Mouse (Mus musculus) G1E (cell line): ENCODE results near the gene Olfr1499.

Experiments used
- CTCF ChIP-seq: IDR thresholded peaks from 2 replicates; pipeline ENCODE4 v1.5.1; 2012; ENCODE audit warnings: low read depth, low read length, inconsistent platforms, mixed read lengths
- GATA1 ChIP-seq: IDR thresholded peaks from 2 replicates; pipeline ENCODE4 v1.6.1; 2012; ENCODE audit warnings: borderline replicate concordance, low read length, inconsistent platforms, mixed read lengths
- GATA2 ChIP-seq: IDR thresholded peaks from 2 replicates; pipeline ENCODE4 v1.6.1; 2012; ENCODE audit warnings: low read depth, low read length, inconsistent platforms, borderline replicate concordance
- TAL1 ChIP-seq: conservative IDR thresholded peaks from 2 replicates; pipeline ENCODE4 v1.6.1; 2012; ENCODE audit warnings: low read depth, low read length, inconsistent platforms, mixed read lengths

DNA sequence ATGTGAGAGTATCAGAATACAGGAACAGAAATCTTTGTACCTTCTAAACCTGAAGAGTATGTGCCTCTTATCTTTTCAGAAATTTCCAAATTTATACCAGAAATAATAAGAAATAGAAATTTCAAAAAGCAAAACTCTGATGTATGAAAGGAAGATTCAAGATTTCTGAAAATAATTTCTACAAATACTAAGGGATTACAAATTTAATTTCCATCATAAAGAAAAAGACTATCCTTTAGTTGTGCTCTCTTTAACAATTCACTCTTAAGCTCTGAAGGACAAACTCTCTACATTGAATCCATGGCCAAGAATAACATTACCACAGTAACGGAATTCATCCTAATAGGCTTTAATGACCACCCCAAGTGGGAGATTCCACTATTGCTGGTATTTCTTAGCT, 42.2 kb upstream of the Olfr1499 start, which contains the start of gene Olfr1502:
- TF ChIP-seq CTCF, result no peak
- TF ChIP-seq GATA1, result no peak
- no peak for TF ChIP-seq TAL1
- TF ChIP-seq GATA2, result no peak
